Comparison of ENCODE assay signal across 16 mouse cellular contexts in the genomic region with DNA sequence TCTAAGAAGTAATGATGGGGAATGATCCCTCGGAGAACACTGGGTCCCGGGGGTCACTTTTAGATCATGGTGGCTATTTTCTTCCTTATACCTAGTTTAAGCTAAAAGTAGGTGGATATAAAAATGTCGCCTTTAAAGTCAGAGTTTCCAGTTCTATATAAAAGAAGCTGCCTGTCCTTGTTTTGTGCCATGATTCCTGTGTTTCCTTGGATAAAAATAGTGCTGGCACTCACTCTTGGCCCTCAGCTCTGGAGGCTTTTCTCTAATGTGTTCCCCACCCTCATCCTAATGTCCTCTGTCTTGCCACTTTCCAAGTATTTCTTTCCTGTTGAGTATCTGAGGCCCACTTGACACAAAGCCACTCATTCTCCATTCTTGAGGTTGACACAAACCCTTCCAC.
DNase-seq lines count a peak whose midpoint lies in the region.
"Had no signal": no experiment of that assay in that cellular context is flagged by ENCODE, and none has a peak within 500 bp of the region (broad histone marks: within the 10 kb centered on the region; RNA-seq: fewer than 3 reads in every experiment).

No protein-coding gene starts in this region.

- intact Hi-C loops in left cerebral cortex, postnatal 36 days (cut with DNase I): no loop called here

- peak; percentile 7 to 13 for DNase-seq in cerebellum, postnatal 10 days
- DNase-seq in cerebellum, postnatal 4 days (ENCODE audit: low spot score in 2 of 2): no peak
- DNase-seq in frontal cortex, postnatal 36 days (ENCODE audit: low spot score in 2 of 2): peak; percentile 8 to 26
- no peak for DNase-seq in frontal cortex, postnatal 25 days (ENCODE audit: low spot score in 2 of 2)
- peak; percentile 12 to 21 for DNase-seq in left cerebral cortex, postnatal 36 days (ENCODE audit: low spot score in 2 of 2)
- no peak for DNase-seq in left cerebral cortex, adult 18-20 months (ENCODE audit: low spot score in 2 of 2)
- no peak for DNase-seq in gastrocnemius, postnatal 10 days
- DNase-seq: adrenal gland, adult 8-10 months; adrenal gland, postnatal 14 days; adrenal gland, postnatal 36 days; B cell, adult 2 months; cerebellum, adult 11 months; cerebellum, adult 18-20 months; cerebellum, adult 8-10 months; cerebellum, adult 9-11 months; embryo, embryonic 11 days had no signal

Comparison
In these comparisons a context has a peak if more than half of its experiments do, and no peak if none do; other contexts are left out.
1. DNase-seq: peak in cerebellum, postnatal 10 days (2 of 2), frontal cortex, postnatal 36 days (2 of 2) and left cerebral cortex, postnatal 36 days (2 of 2); none in cerebellum, postnatal 4 days (0 of 2), frontal cortex, postnatal 25 days (0 of 2), left cerebral cortex, adult 18-20 months (0 of 2) and gastrocnemius, postnatal 10 days (single experiment).